Mouse (Mus musculus): Measurements from ENCODE around the gene Map3k4. TPM values are rescaled to one million over a fixed set of nuclear protein-coding genes. Genes with fewer than 3 reads are reported as not detected.
"Not testable (repeated sequence)": the region's sequence is repeated elsewhere in the genome, so short reads cannot be mapped to it uniquely, and the experiment has no call there.

The Map3k4 gene
- polyA plus RNA-seq, 1 experiment = 33.4 TPM

- Histone ChIP-seq H3K4me3 (replicated peaks; ENCODE audit: insufficient read depth, low read depth, low read length) (no peak overlapping the region), H3K27ac (ENCODE audit: insufficient read depth, low read length) (no peak overlapping the region), H3K27me3 (ENCODE audit: control insufficient read depth, insufficient read depth, low read length) (no peaks in the 10 kb centered on the region), H3K4me1 (ENCODE audit: control insufficient read depth, insufficient read depth, low read length) (peaks cover 37% of the 10 kb centered on the region)
- no peak for DNase-seq
- no peak for TF ChIP-seq POLR2A (IDR thresholded peaks at IDR 0.05; ENCODE audit: borderline replicate concordance, insufficient read depth, low read length)
- no peak for TF ChIP-seq CTCF (IDR thresholded peaks at IDR 0.05; ENCODE audit: borderline replicate concordance, insufficient read depth, low read depth, low read length)
- 97% methylated on average over 6 of the region's 6 CpGs for WGBS
These were observed 13.9 kb downstream of the Map3k4 start for GRCm38 (mm10) chr17:12304658-12305057.

DNA sequence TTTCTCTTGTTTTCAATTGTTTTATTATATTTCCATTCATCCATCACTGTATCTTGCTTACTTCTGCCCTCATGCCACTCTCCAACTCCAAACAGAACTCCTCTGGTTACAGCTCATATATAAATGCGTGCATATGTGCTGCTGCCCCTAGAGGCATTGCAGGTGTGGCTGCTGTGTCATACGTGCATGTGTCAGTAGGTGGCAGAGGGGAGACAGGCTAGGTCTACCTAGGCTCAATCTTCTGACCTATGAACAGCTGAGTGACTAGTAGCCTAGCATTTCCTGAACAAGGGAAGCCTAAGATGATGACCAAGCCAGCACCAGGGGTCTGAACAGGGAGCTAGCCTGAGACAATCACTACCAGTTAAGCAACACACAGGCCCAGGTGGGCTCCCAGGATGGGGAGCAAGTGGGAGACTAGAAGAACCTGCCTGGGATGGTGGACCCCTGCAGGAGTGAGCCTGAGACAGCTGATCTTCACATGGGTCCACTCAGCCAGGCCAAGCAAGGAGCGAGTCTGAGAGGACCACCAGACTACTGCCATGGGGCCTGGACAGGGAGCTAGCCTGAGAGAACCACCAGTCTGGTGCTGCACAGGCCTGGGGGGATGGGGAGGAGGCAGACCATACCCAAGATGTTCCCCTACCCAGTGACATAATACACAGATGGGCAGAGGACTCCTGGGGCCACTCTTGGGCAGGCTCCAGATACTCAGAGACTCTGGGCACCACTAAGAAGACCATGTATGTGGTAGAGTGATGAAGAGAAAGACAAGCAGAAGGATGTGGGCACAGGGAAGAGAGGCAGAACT lies 17.5 kb downstream of the Map3k4 start:
- H3K27ac ChIP-seq (ENCODE audit: insufficient read depth, low read length) = no peak overlapping the region
- DNase-seq = peak; percentile 47 to 51
- H3K27me3 ChIP-seq (ENCODE audit: control insufficient read depth, insufficient read depth, low read length) = no peaks in the 10 kb centered on the region
- H3K4me3 ChIP-seq (replicated peaks; ENCODE audit: insufficient read depth, low read depth, low read length) = no peak overlapping the region
- peaks cover 37% of the 10 kb centered on the region for H3K4me1 ChIP-seq (ENCODE audit: control insufficient read depth, insufficient read depth, low read length)
- 42% methylated on average over 3 of the region's 3 CpGs for WGBS
- TF ChIP-seq POLR2A (IDR thresholded peaks at IDR 0.05; ENCODE audit: borderline replicate concordance, insufficient read depth, low read length) (no peak), CTCF (IDR thresholded peaks at IDR 0.05; ENCODE audit: borderline replicate concordance, insufficient read depth, low read depth, low read length) (peak; percentile 63)

DNA sequence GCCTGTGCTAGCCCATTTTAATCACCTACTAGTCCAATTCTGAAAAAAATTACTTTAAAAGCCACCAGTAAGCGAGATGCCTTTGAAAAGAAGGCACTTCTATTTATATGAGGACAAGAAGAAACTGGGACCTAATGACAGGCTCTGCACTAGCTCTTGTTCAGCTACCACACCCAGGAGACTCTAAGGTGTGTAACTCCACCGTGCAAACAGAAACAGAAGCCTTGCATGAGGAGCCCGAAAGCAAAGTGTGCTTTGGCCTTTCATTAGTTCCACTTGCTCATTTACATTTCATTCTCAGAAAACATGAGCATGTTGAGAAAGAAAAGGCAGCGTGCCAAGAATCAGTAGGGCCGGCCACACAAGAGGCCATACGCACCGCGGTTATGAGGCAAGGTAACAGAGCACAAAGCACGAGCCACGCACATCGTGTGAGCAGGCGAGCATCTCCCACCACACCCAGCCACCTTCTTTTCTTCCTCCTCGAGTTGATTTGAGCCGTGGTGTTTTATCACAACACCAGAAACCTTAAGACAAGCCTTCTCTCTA lies 18.4 kb downstream of the Map3k4 start:
- Histone ChIP-seq H3K4me1 (ENCODE audit: control insufficient read depth, insufficient read depth, low read length) (peaks cover 38% of the 10 kb centered on the region), H3K27me3 (ENCODE audit: control insufficient read depth, insufficient read depth, low read length) (no peaks in the 10 kb centered on the region), H3K4me3 (replicated peaks; ENCODE audit: insufficient read depth, low read depth, low read length) (no peak overlapping the region), H3K27ac (ENCODE audit: insufficient read depth, low read length) (no peak overlapping the region)
- peak in 1 of 2 experiments; percentile 45 for DNase-seq
- TF ChIP-seq POLR2A (IDR thresholded peaks at IDR 0.05; ENCODE audit: borderline replicate concordance, insufficient read depth, low read length) = no peak
- TF ChIP-seq CTCF (IDR thresholded peaks at IDR 0.05; ENCODE audit: borderline replicate concordance, insufficient read depth, low read depth, low read length) = no peak
- 39% methylated on average over 14 of the region's 14 CpGs for WGBS

DNA sequence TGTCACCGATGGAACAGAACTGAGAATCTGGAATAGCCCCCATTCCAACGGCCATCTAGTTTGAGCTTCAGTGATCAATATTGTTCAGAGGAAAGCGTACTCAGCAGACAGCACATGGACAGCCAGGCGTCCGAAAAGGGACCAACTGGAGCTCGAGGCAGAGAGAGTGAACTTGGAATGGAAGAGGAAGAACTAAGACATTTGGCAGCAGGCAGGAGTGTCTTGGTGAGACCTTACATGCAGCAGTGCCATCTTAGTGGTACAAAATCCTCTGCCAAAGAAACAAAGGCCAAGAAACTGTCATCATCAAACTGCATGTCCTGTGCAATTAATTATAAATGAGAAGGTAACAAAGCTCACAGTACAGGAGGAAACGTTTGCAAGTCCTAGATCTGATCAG lies 19.2 kb downstream of the Map3k4 start:
- TF ChIP-seq CTCF (IDR thresholded peaks at IDR 0.05; ENCODE audit: borderline replicate concordance, insufficient read depth, low read depth, low read length) (no peak), POLR2A (IDR thresholded peaks at IDR 0.05; ENCODE audit: borderline replicate concordance, insufficient read depth, low read length) (no peak)
- no peak for DNase-seq
- Histone ChIP-seq H3K4me1 (ENCODE audit: control insufficient read depth, insufficient read depth, low read length) (peaks cover 42% of the 10 kb centered on the region), H3K4me3 (replicated peaks; ENCODE audit: insufficient read depth, low read depth, low read length) (no peak overlapping the region), H3K27me3 (ENCODE audit: control insufficient read depth, insufficient read depth, low read length) (no peaks in the 10 kb centered on the region), H3K27ac (ENCODE audit: insufficient read depth, low read length) (no peak overlapping the region)
- 25% methylated on average over 7 of the region's 7 CpGs for WGBS

DNA sequence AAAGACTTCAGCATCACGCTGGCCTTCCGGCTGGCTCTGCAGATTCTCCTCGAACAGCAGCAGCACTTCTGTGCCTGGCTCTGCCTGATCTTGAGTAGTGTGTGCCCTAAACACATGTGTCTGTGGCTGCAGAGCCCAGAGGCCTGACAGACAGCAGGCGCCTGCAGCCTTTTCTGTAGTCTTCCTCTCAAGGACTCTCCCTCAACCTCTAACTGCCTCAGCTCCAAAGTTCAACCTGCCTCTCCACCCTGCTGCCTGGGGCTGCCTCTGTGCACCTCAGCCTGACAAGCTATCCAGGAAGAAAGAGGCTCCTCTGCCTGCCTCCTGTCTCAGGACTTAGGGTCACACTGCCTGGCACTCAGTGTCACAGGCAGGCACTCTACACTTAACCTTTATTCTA lies 20.6 kb downstream of the Map3k4 start:
- DNase-seq = peak in 1 of 2 experiments; percentile 6
- no peak overlapping the region for H3K27ac ChIP-seq (ENCODE audit: insufficient read depth, low read length)
- H3K4me3 ChIP-seq (replicated peaks; ENCODE audit: insufficient read depth, low read depth, low read length) = no peak overlapping the region
- TF ChIP-seq CTCF (IDR thresholded peaks at IDR 0.05; ENCODE audit: borderline replicate concordance, insufficient read depth, low read depth, low read length) (no peak), POLR2A (IDR thresholded peaks at IDR 0.05; ENCODE audit: borderline replicate concordance, insufficient read depth, low read length) (no peak)
- no peaks in the 10 kb centered on the region for H3K27me3 ChIP-seq (ENCODE audit: control insufficient read depth, insufficient read depth, low read length)
- WGBS = 68% methylated on average over 4 of the region's 4 CpGs
- peaks cover 52% of the 10 kb centered on the region for H3K4me1 ChIP-seq (ENCODE audit: control insufficient read depth, insufficient read depth, low read length)

GRCm38 (mm10) chr17:12297292-12297691 lies 21.3 kb downstream of the Map3k4 start:
- peaks cover 53% of the 10 kb centered on the region for H3K4me1 ChIP-seq (ENCODE audit: control insufficient read depth, insufficient read depth, low read length)
- no peaks in the 10 kb centered on the region for H3K27me3 ChIP-seq (ENCODE audit: control insufficient read depth, insufficient read depth, low read length)
- H3K27ac ChIP-seq (ENCODE audit: insufficient read depth, low read length) = no peak overlapping the region
- DNase-seq = no peak
- TF ChIP-seq CTCF (IDR thresholded peaks at IDR 0.05; ENCODE audit: borderline replicate concordance, insufficient read depth, low read depth, low read length) (no peak), POLR2A (IDR thresholded peaks at IDR 0.05; ENCODE audit: borderline replicate concordance, insufficient read depth, low read length) (no peak)
- WGBS = 45% methylated on average over 7 of the region's 7 CpGs
- H3K4me3 ChIP-seq (replicated peaks; ENCODE audit: insufficient read depth, low read depth, low read length) = no peak overlapping the region

- H3K27me3 ChIP-seq (ENCODE audit: control insufficient read depth, insufficient read depth, low read length); H3K4me3 ChIP-seq (replicated peaks; ENCODE audit: insufficient read depth, low read depth, low read length); DNase-seq; H3K27ac ChIP-seq (ENCODE audit: insufficient read depth, low read length): not testable (repeated sequence)
- 92% methylated on average over 5 of the region's 5 CpGs for WGBS
- H3K4me1 ChIP-seq (ENCODE audit: control insufficient read depth, insufficient read depth, low read length) = peaks cover 40% of the 10 kb centered on the region
These were observed 22.7 kb downstream of the Map3k4 start for GRCm38 (mm10) chr17:12295926-12296325.

- no peak for TF ChIP-seq CTCF (IDR thresholded peaks at IDR 0.05; ENCODE audit: borderline replicate concordance, insufficient read depth, low read depth, low read length)
- TF ChIP-seq POLR2A (IDR thresholded peaks at IDR 0.05; ENCODE audit: borderline replicate concordance, insufficient read depth, low read length) = no peak
- WGBS = 81% methylated on average over 7 of the region's 7 CpGs
- H3K4me1 ChIP-seq (ENCODE audit: control insufficient read depth, insufficient read depth, low read length) = peaks cover 29% of the 10 kb centered on the region
These were observed 24.2 kb downstream of the Map3k4 start for GRCm38 (mm10) chr17:12294424-12294823.

More at GRCm38 (mm10) chr17:12294424-12294823, 24.2 kb downstream of the Map3k4 start:
- DNase-seq = no peak
- Histone ChIP-seq H3K27me3 (ENCODE audit: control insufficient read depth, insufficient read depth, low read length) (no peaks in the 10 kb centered on the region; the same call in 1 of the 2 replicates), H3K4me3 (replicated peaks; ENCODE audit: insufficient read depth, low read depth, low read length) (no peak overlapping the region), H3K27ac (ENCODE audit: insufficient read depth, low read length) (no peak overlapping the region)
